Mouse (Mus musculus): ENCODE data around the gene Pim2.

GRCm38 (mm10) chrX:7879819-7880218, 1.8 kb downstream of the Pim2 start:
- peak; percentile 57; the same call in 1 of the 2 replicates for TF ChIP-seq CTCF (IDR thresholded peaks at IDR 0.05; ENCODE audit: borderline replicate concordance, insufficient read depth, low read depth, low read length)
- no peak for TF ChIP-seq POLR2A (IDR thresholded peaks at IDR 0.05; ENCODE audit: borderline replicate concordance, insufficient read depth, low read length)
